Mouse (Mus musculus): ENCODE measurements at regions not wholly inside any gene's neighbourhood (a gene's known extent, or its start where the extent isn't known, plus 50 kb on each side); places are given as distances from the start of the nearest gene placed in this dataset.

DNA sequence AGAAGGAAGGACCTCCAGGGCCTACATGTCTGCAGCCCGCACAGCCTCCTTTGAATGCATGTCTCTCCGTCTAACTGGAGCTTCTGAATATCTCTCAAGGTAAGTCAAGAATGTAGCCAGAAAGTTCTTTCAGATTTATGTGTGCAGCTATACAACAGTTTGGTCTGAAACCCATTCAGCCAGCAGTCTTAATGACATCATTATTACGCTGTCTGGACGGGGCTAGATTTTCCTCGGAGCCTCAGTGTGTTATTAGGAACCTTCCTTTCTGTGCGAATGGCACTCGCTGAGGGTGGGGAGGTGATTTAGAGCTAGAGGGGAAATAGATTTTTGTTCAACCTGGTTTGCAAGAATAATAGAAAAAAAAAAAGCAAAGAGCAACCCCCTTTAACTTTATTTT is 116.9 kb upstream of the Rnf219 start:
- TF ChIP-seq GATA1 (IDR thresholded peaks at IDR 0.05; ENCODE audit: borderline replicate concordance, low read length) = no peak
- no peak for TF ChIP-seq FLI1 (IDR thresholded peaks at IDR 0.05; ENCODE audit: low read length)

Data from megakaryocyte, embryonic 14.5 days (primary cell).